ENCODE assay signal across 21 mouse cellular contexts in genomic region chr13:38080725-38081124, GRCm38 (mm10). TPM values are rescaled to one million over a fixed set of nuclear protein-coding genes. Genes with fewer than 3 reads are reported as not detected.
DNase-seq lines count a peak whose midpoint lies in the region; TF ChIP-seq lines count a peak whose summit lies in the region.
"Had no signal": no experiment of that assay in that cellular context is flagged by ENCODE, and none has a peak within 500 bp of the region (broad histone marks: within the 10 kb centered on the region; RNA-seq: fewer than 3 reads in every experiment).

No protein-coding gene starts in this region.

- WGBS in hindbrain, embryonic 10.5 days, result 86% methylated on average over 14 of the region's 14 CpGs

- no peak for TF ChIP-seq POLR2A in ES-Bruce4 (IDR thresholded peaks at IDR 0.05; ENCODE audit: insufficient read depth, low read length)

- peak; percentile 74 for DNase-seq in fat pad, adult 2 months (ENCODE audit: extremely low read depth, low read depth, low spot score)
- DNase-seq in urinary bladder, adult 2 months (ENCODE audit: low spot score), result peak; percentile 53
- DNase-seq in hindbrain, embryonic 10.5 days (ENCODE audit: low spot score), result no peak
- no peak for DNase-seq in spleen, postnatal 4 days (ENCODE audit: low spot score in 2 of 2)
- no peak for DNase-seq in frontal cortex, postnatal 25 days (ENCODE audit: low spot score in 2 of 2)
- DNase-seq: cerebellum, adult 8-10 months; gastrocnemius, postnatal 10 days; kidney, postnatal 4 days; layer of hippocampus, adult 9-11 months; left cerebral cortex, postnatal 4 days; lung, embryonic 14.5 days; lung, postnatal 4 days; right cerebral cortex, postnatal 25 days; thymus, postnatal 14 days had no signal

- 0 out of 2 replicates have a peak overlapping the region, but pooled peaks have one; percentile 5 for H3K9ac ChIP-seq in ES-Bruce4 (ENCODE audit: low read depth, poor library complexity, severe bottlenecking)
- H3K9ac ChIP-seq: embryonic facial prominence, embryonic 12.5 days; forebrain, embryonic 12.5 days; liver, embryonic 12.5 days; lung, embryonic 14.5 days; neural tube, embryonic 15.5 days had no signal

- TF ChIP-seq CTCF in E14TG2a.4 (conservative IDR thresholded peaks at IDR 0.05; ENCODE audit: low read length), result no peak
- no peak for TF ChIP-seq CTCF in ES-Bruce4 (IDR thresholded peaks at IDR 0.05; ENCODE audit: low read depth, low read length)

- H3K27me3 ChIP-seq in E14TG2a.4 (ENCODE audit: insufficient read depth, low read length), result peaks cover 10% of the 10 kb centered on the region; the same call in 1 of the 2 replicates
- no peaks in the 10 kb centered on the region for H3K27me3 ChIP-seq in ES-Bruce4 (ENCODE audit: control insufficient read depth, insufficient read depth, low read length, poor library complexity, severe bottlenecking)
- no peaks in the 10 kb centered on the region for H3K27me3 ChIP-seq in hindbrain, embryonic 10.5 days (ENCODE audit: insufficient read depth, poor library complexity, severe bottlenecking)
- H3K27me3 ChIP-seq: embryonic facial prominence, embryonic 12.5 days; forebrain, embryonic 12.5 days; neural tube, embryonic 15.5 days had no signal

- H3K4me1 ChIP-seq in E14TG2a.4 (replicated peaks; ENCODE audit: low read depth, low read length) (peaks cover 52% of the 10 kb centered on the region), ES-Bruce4 (ENCODE audit: control insufficient read depth, insufficient read depth, low read length) (peaks cover 3% of the 10 kb centered on the region)
- peaks cover 11% of the 10 kb centered on the region; the same call in 1 of the 2 replicates for H3K4me1 ChIP-seq in hindbrain, embryonic 10.5 days (replicated peaks)
- H3K4me1 ChIP-seq: forebrain, embryonic 12.5 days; neural tube, embryonic 15.5 days had no signal

- H3K27ac ChIP-seq in ES-Bruce4 (ENCODE audit: insufficient read depth, low read length), result no peak overlapping the region
- no peak overlapping the region for H3K27ac ChIP-seq in hindbrain, embryonic 10.5 days
- H3K27ac ChIP-seq: embryonic facial prominence, embryonic 12.5 days; forebrain, embryonic 12.5 days; left cerebral cortex, adult 2 months; liver, embryonic 12.5 days; neural tube, embryonic 15.5 days had no signal

- H3K36me3 ChIP-seq in E14TG2a.4 (ENCODE audit: insufficient read depth, low read length), result no peaks in the 10 kb centered on the region
- no peaks in the 10 kb centered on the region for H3K36me3 ChIP-seq in ES-Bruce4 (ENCODE audit: control insufficient read depth, insufficient read depth, low read length, poor library complexity, severe bottlenecking)
- H3K36me3 ChIP-seq in hindbrain, embryonic 10.5 days, result no peaks in the 10 kb centered on the region
- H3K36me3 ChIP-seq: embryonic facial prominence, embryonic 12.5 days; forebrain, embryonic 12.5 days; liver, embryonic 12.5 days; neural tube, embryonic 15.5 days had no signal

- H3K9me3 ChIP-seq in E14TG2a.4 (ENCODE audit: low read length) (no peaks in the 10 kb centered on the region), ES-Bruce4 (replicated peaks; ENCODE audit: control insufficient read depth, insufficient read depth, low read length, poor library complexity, severe bottlenecking) (no peaks in the 10 kb centered on the region)
- no peaks in the 10 kb centered on the region for H3K9me3 ChIP-seq in hindbrain, embryonic 10.5 days
- H3K9me3 ChIP-seq: embryonic facial prominence, embryonic 12.5 days; forebrain, embryonic 12.5 days; liver, embryonic 12.5 days; neural tube, embryonic 15.5 days had no signal

- no peak for TF ChIP-seq EP300 in ES-Bruce4 (IDR thresholded peaks at IDR 0.05; ENCODE audit: insufficient read depth, low read depth, low read length)

- H3K4me3 ChIP-seq in E14TG2a.4 (replicated peaks; ENCODE audit: low read length) (peak overlapping the region; percentile 66), ES-Bruce4 (ENCODE audit: low read depth, low read length) (peak overlapping the region; percentile 12; the same call in 1 of the 2 replicates)
- no peak overlapping the region for H3K4me3 ChIP-seq in hindbrain, embryonic 10.5 days
- H3K4me3 ChIP-seq: embryonic facial prominence, embryonic 12.5 days; forebrain, embryonic 12.5 days; left cerebral cortex, adult 2 months; liver, embryonic 12.5 days; neural tube, embryonic 15.5 days had no signal

RNA-seq across cellular contexts. Expression of gene Cage1, which starts 43.9 kb away (rescaled TPM):
- 0.97 and 1.4 TPM in 2 replicates for polyA plus RNA-seq in ES-Bruce4 (2011; ENCODE audit: insufficient read depth, insufficient read length, low read depth, missing spikeins)
- polyA plus RNA-seq in urinary bladder, adult 2 months (2012; rRNA removed), result 1.1 and 1.3 TPM in 2 replicates
- 0.71 and 0.75 TPM in 2 replicates for polyA plus RNA-seq in hindbrain, embryonic 10.5 days (2016; fragmentation: Nextera tagmentation; extraction: Ambion mirVana)

RNA-seq across cellular contexts. Expression of gene Riok1, which starts 43.9 kb away (rescaled TPM):
- polyA plus RNA-seq in ES-Bruce4 (2011; ENCODE audit: insufficient read depth, insufficient read length, low read depth, missing spikeins), result 41.9 and 47.5 TPM in 2 replicates
- polyA plus RNA-seq in urinary bladder, adult 2 months (2012; rRNA removed), result 21.8 and 24.0 TPM in 2 replicates
- 46.7 and 50.7 TPM in 2 replicates for polyA plus RNA-seq in hindbrain, embryonic 10.5 days (2016; fragmentation: Nextera tagmentation; extraction: Ambion mirVana)

Comparison
In these comparisons a context has a peak if more than half of its experiments do, and no peak if none do; other contexts are left out.
1. DNase-seq: peak in fat pad, adult 2 months (single experiment) and urinary bladder, adult 2 months (single experiment); none in hindbrain, embryonic 10.5 days (single experiment), spleen, postnatal 4 days (0 of 2) and frontal cortex, postnatal 25 days (0 of 2).